Mouse (Mus musculus) MEL (cell line): ENCODE data around the gene Aplp2. TPM values are rescaled to one million over a fixed set of nuclear protein-coding genes. Genes with fewer than 3 reads are reported as not detected.
A peak's percentile ranks its signal among the peaks of the same experiment; 100 is the strongest.

Experiments
- DNase-seq: peaks from one replicate; pipeline ENCODE4 v3.0.0; 2011; ENCODE audit warnings: low read depth, low spot score
- H3K27ac ChIP-seq: 2 replicates; pipeline ENCODE4 v1.5.1; 2012; ENCODE audit warnings: low read depth, mild to moderate bottlenecking, control low read depth, low read length, moderate library complexity; ENCODE audit not compliant: control insufficient read depth
- H3K27me3 ChIP-seq, 2 experiments: fragments of 150-350 bp in 1 of 2; sonication (generic) in 1 of 2; 2 replicates each; pipeline ENCODE4 v1.6.1; 2012; ENCODE audit warnings: low read length in 2 of 2, mild to moderate bottlenecking in 2 of 2, improper control_type of control experiment in 1 of 2, moderate library complexity in 1 of 2; ENCODE audit not compliant: insufficient read depth in 2 of 2, control insufficient read depth in 1 of 2
- H3K36me3 ChIP-seq, 2 experiments: 2 replicates each; pipeline ENCODE4 v1.6.1; 2012 to 2014; ENCODE audit warnings: low read length in 2 of 2, improper control_type of control experiment in 1 of 2, inconsistent platforms in 1 of 2, mild to moderate bottlenecking in 1 of 2; ENCODE audit not compliant: insufficient read depth in 2 of 2, control insufficient read depth in 1 of 2
- H3K4me1 ChIP-seq, 2 experiments: fragments of 150-350 bp in 1 of 2; sonication (generic) in 1 of 2; 2 replicates each; pipeline ENCODE4 v1.6.1; 2012; ENCODE audit warnings: low read length in 2 of 2, improper control_type of control experiment in 1 of 2, mild to moderate bottlenecking in 1 of 2; ENCODE audit not compliant: insufficient read depth in 2 of 2, control insufficient read depth in 1 of 2
- H3K4me3 ChIP-seq, 2 experiments: fragments of 150-350 bp in 1 of 2; sonication (generic) in 1 of 2; 2 replicates each; pipeline ENCODE4 v1.5.1; 2012; ENCODE audit warnings: low read depth in 2 of 2, low read length in 2 of 2, mild to moderate bottlenecking in 2 of 2, moderate library complexity in 2 of 2, control low read depth in 1 of 2, improper control_type of control experiment in 1 of 2; ENCODE audit not compliant: control insufficient read depth in 1 of 2, insufficient read depth in 1 of 2
- H3K79me2 ChIP-seq: 2 replicates; pipeline ENCODE4 v1.6.1; 2012; ENCODE audit warnings: mild to moderate bottlenecking, low read length, moderate library complexity; ENCODE audit not compliant: control insufficient read depth, poor library complexity, insufficient read depth
- H3K9ac ChIP-seq: 2 replicates; pipeline ENCODE4 v1.6.1; 2012; ENCODE audit warnings: low read depth, mild to moderate bottlenecking, control low read depth, low read length, moderate library complexity; ENCODE audit not compliant: control insufficient read depth, poor library complexity, severe bottlenecking
- H3K9me3 ChIP-seq: fragments of 150-350 bp; sonication (generic); replicated peaks from 2 replicates; pipeline ENCODE4 v1.6.1; 2012; ENCODE audit warnings: mild to moderate bottlenecking, low read length, improper control_type of control experiment, moderate library complexity; ENCODE audit not compliant: insufficient read depth
- BHLHE40 ChIP-seq: IDR thresholded peaks from 2 replicates; pipeline ENCODE4 v1.6.1; 2012; ENCODE audit warnings: low read depth, mild to moderate bottlenecking, inconsistent platforms, low read length, improper control_type of control experiment, borderline replicate concordance
- CHD1 ChIP-seq: IDR thresholded peaks from 2 replicates; pipeline ENCODE4 v1.6.1; 2012; ENCODE audit warnings: low read depth, mild to moderate bottlenecking, inconsistent platforms, low read length, improper control_type of control experiment
- CHD2 ChIP-seq: IDR thresholded peaks from 2 replicates; pipeline ENCODE4 v1.6.1; 2011; ENCODE audit warnings: low read length, improper control_type of control experiment
- E2F4 ChIP-seq: IDR thresholded peaks from 2 replicates; pipeline ENCODE4 v1.6.1; 2011; ENCODE audit warnings: low read depth, low read length, improper control_type of control experiment, borderline replicate concordance
- ETS1 ChIP-seq: IDR thresholded peaks from 2 replicates; pipeline ENCODE4 v1.6.1; 2012; ENCODE audit warnings: low read depth, mild to moderate bottlenecking, inconsistent platforms, low read length, improper control_type of control experiment, moderate library complexity
- GATA1 ChIP-seq: IDR thresholded peaks from 2 replicates; pipeline ENCODE4 v1.6.1; 2011; ENCODE audit warnings: low read depth, low read length, improper control_type of control experiment
- MEF2A ChIP-seq: IDR thresholded peaks from 2 replicates; pipeline ENCODE4 v1.6.1; 2014; ENCODE audit warnings: low read depth, mild to moderate bottlenecking, inconsistent platforms, low read length, improper control_type of control experiment; ENCODE audit not compliant: poor library complexity, insufficient replicate concordance, severe bottlenecking; ENCODE audit errors: extremely low read depth
- MXI1 ChIP-seq: IDR thresholded peaks from 2 replicates; pipeline ENCODE4 v1.6.1; 2011; ENCODE audit warnings: mild to moderate bottlenecking, low read depth, low read length, improper control_type of control experiment
- NRF1 ChIP-seq: IDR thresholded peaks from 2 replicates; pipeline ENCODE4 v1.6.1; 2014; ENCODE audit warnings: low read depth, mild to moderate bottlenecking, inconsistent platforms, low read length, improper control_type of control experiment, moderate library complexity; ENCODE audit not compliant: poor library complexity, insufficient read depth, severe bottlenecking
- POLR2AphosphoS2 ChIP-seq: IDR thresholded peaks from 2 replicates; pipeline ENCODE4 v1.6.1; 2011; ENCODE audit warnings: low read length, improper control_type of control experiment
- RCOR1 ChIP-seq: IDR thresholded peaks from 2 replicates; pipeline ENCODE4 v1.6.1; 2012; ENCODE audit warnings: low read depth, mild to moderate bottlenecking, inconsistent platforms, low read length, improper control_type of control experiment
- SIN3A ChIP-seq: IDR thresholded peaks from 2 replicates; pipeline ENCODE4 v1.6.1; 2012; ENCODE audit warnings: low read length, improper control_type of control experiment, inconsistent platforms
- TAL1 ChIP-seq: IDR thresholded peaks from 2 replicates; pipeline ENCODE4 v1.6.1; 2012; ENCODE audit warnings: mild to moderate bottlenecking, inconsistent platforms, low read length, moderate library complexity, mixed read lengths
- TCF12 ChIP-seq: IDR thresholded peaks from 2 replicates; pipeline ENCODE4 v1.6.1; 2014; ENCODE audit warnings: low read depth, mild to moderate bottlenecking, inconsistent platforms, low read length, improper control_type of control experiment, moderate library complexity
- USF1 ChIP-seq: IDR thresholded peaks from 2 replicates; pipeline ENCODE4 v1.6.1; 2014; ENCODE audit warnings: low read depth, mild to moderate bottlenecking, inconsistent platforms, low read length, improper control_type of control experiment, moderate library complexity
- ZC3H11A ChIP-seq: IDR thresholded peaks from 2 replicates; pipeline ENCODE4 v1.6.1; 2012; ENCODE audit warnings: low read depth, mild to moderate bottlenecking, inconsistent platforms, low read length, improper control_type of control experiment
- ZNF384 ChIP-seq: IDR thresholded peaks from 2 replicates; pipeline ENCODE4 v1.6.1; 2012; ENCODE audit warnings: low read depth, mild to moderate bottlenecking, inconsistent platforms, low read length, improper control_type of control experiment
- polyA plus RNA-seq, 2 experiments: library from polyadenylated mRNA; stranded (reverse) in 1 of 2; unstranded in 1 of 2; fragments of >175 nt in 1 of 2; fragments of >200 nt in 1 of 2; gene quantifications; 2 replicates each; pipeline versions ENCODE4 v1.2.1 to v1.2.4; 2012; ENCODE audit warnings: low replicate concordance in 2 of 2, low read depth in 1 of 2; ENCODE audit not compliant: insufficient read length in 2 of 2, insufficient read depth in 1 of 2, missing spikeins in 1 of 2
- total RNA-seq: library from RNA; depleted of rRNA; stranded (reverse); fragments of 300-350 nt; gene quantifications from 2 replicates; pipeline ENCODE4 v1.2.3, GENCODE M21; 2012

Aplp2 gene
- total and polyA plus RNA-seq, 3 experiments: 37.6 to 60.6 TPM; not detected in 1

DNA sequence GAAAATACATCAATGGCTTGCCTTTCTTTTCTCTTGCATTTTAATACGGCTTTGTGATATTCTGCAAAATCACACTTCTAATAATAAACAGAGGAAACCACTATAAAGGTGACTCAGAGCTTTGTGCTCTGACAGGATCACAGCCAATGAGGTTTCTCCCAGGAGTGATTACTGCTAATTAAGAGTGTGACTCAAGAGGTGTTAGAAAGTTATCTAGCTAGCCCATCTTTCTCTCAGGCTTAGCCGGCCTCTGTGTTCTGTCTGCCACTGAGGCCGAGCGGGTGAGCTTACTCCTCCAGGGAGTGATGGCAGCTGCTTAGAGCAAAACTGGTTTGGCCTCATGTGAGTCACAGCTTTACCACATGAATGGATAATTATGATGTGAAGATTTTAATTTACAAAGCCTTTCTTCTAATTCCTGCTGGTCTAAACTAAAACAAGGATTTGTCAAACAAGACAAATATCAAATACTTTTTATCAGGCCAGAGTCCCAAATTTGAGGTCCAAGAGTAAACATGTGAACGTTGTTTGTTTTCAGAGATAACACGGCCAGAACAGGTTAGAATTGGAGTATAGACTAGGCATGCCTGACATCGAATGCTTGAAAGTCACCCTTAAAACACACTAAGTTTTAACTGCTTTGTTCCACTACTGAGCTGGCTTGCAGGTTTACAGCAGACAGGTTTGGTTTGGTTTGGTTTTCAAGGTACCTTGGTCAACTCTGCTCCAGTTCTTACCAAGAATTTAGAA, 6.2 kb upstream of the Aplp2 start (continued):
- TF ChIP-seq SIN3A: no peak
- 0 out of 2 replicates have a peak, but pooled peaks have one; percentile 5 for TF ChIP-seq MEF2A
- no peak for TF ChIP-seq E2F4
- TF ChIP-seq CHD2: no peak
- no peak for TF ChIP-seq CHD1
- TF ChIP-seq BHLHE40: peak; percentile 46; the same call in 1 of the 2 replicates
- TF ChIP-seq ZNF384: no peak
- no peak for TF ChIP-seq POLR2AphosphoS2
- peak; percentile 94 for TF ChIP-seq GATA1
- no peak for TF ChIP-seq TCF12
- no peak for TF ChIP-seq USF1
- peak; percentile 67; the same call in 1 of the 2 replicates for TF ChIP-seq ETS1
- no peak for TF ChIP-seq NRF1
- no peak for TF ChIP-seq ZC3H11A

DNA sequence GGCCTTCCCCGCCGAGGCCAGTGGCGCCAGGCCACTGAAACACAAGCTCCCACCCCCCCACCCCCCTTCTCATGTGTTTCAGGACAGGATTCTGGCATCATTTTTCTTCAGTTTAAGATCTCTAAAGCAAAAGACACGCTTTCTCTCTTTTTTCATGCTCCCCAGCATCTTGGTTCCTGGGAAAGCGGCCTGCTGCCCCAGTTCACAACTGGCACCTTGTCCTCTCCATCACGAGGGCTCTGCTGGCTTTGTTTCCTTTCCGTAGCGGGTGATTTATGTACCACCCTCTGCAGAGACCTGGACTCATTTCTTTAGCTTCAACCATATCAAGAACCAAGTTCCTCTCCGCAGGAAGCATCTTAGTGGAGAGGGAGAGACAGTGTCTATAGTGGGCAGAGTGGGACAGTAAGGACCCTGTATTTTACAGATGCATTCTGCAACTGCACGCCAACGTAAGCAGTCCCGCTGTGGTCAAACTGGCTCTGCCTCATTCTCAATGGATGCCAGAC, 939 bp upstream of the Aplp2 start:
- Histone ChIP-seq H3K9me3 (no peaks in the 10 kb centered on the region), H3K79me2 (peaks cover 11% of the 10 kb centered on the region), H3K4me1 (peaks cover 10 to 18% of the 10 kb centered on the region in 2 experiments), H3K36me3 (peaks cover 0 to 17% of the 10 kb centered on the region in 2 experiments; a peak in 2 of 4 replicates), H3K27me3 (no peaks in the 10 kb centered on the region), H3K4me3 (no peak overlapping the region), H3K9ac (no peak overlapping the region), H3K27ac (no peak overlapping the region)
- TF ChIP-seq TCF12: no peak
- no peak for TF ChIP-seq GATA1
- TF ChIP-seq MXI1: no peak
- no peak for TF ChIP-seq NRF1
- no peak for TF ChIP-seq CHD1
- no peak for TF ChIP-seq TAL1
- TF ChIP-seq BHLHE40: no peak
- TF ChIP-seq RCOR1: no peak
- no peak for DNase-seq
